Mouse (Mus musculus): ENCODE results near the gene Ep300. TPM values are rescaled to one million over a fixed set of nuclear protein-coding genes. Genes with fewer than 3 reads are reported as not detected.

The Ep300 gene
- 10 to 100 TPM in 1 of 2 experiments, 1 to 10 TPM in 1; 2.6 to 19.4 TPM for polyA plus RNA-seq (2012; fragmentation: generic; extraction: Trizol)

DNA sequence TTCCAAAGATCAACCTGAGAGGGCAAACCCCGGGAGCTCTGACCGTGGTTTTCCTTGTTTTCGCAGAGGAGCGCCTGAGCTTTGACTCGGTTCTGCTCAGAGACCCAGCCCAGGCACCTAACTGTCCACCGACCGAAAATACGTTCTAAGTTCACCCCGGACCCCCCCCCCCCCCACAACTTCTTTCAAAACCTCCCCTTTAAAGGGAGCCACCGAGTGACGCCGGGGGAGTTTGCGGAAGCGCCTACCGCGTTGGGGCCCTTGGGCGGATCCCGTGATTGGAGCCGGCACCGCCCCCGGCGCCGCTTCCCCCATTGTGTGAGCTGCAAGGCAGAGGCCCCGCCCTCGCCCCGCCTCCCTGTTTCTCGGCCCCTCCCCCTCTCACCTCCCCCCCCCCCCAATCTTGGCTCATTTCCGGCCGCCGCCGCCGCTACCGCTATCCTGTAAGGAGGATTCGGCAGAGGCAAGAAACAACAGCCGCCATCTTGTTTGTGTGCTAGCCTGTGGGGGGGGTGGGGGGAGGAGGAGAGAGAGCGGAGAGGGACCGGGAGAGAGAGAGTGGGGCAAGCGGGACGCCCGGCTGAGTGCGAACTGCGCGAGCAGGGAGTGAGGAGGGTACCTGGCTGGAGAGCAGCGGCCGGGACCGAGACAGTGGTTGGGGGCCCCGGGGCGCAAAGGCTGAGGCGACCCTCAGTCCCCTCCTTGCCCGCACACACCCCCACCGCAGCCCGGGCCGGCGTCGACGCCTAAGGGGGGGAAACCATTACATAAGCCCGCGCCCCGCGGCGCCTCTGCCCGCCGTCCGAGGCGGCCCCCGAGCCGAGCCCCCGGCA, at the start of gene Ep300:
TSS of gene Ep300 (plus strand) at position 439 of the 833 bp plus-strand sequence.

GRCm38 (mm10) chr15:81663697-81664561, 78.8 kb downstream of the Ep300 start, which contains the start of gene L3mbtl2:
TSS of gene L3mbtl2 (plus strand) at chr15:81663889.

GRCm38 (mm10) chr15:81697175-81697574, 112.0 kb downstream of the Ep300 start, which contains the start of gene Chadl:
TSS of gene Chadl (minus strand) at chr15:81697287.

Other genes starting within 250 kb of the Ep300 start
- 10 to 100 TPM; 14.5 to 55.1 TPM for gene Slc25a17, start 224.5 kb upstream of the Ep300 start, polyA plus RNA-seq (2012; fragmentation: generic; extraction: Trizol)
- gene St13, start 185.3 kb upstream of the Ep300 start, polyA plus RNA-seq (2012; fragmentation: generic; extraction: Trizol), result 100 to 1,000 TPM in 1 of 2 experiments, 10 to 100 TPM in 1; 61.0 to 115 TPM
- gene Xpnpep3, start 185.2 kb upstream of the Ep300 start, polyA plus RNA-seq (2012; fragmentation: generic; extraction: Trizol), result 1 to 10 TPM in 1 of 2 experiments, under 1 TPM in 1; 0.69 to 5.0 TPM
- under 1 TPM in 1 of 2 experiments, not detected in 1; 0.37 TPM for gene Dnajb7, start 177.1 kb upstream of the Ep300 start, polyA plus RNA-seq (2012; fragmentation: generic; extraction: Trizol)
- gene Rbx1, start 119.1 kb upstream of the Ep300 start, polyA plus RNA-seq (2012; fragmentation: generic; extraction: Trizol), result 100 to 1,000 TPM; 239 to 465 TPM
- gene L3mbtl2, start 78.5 kb downstream of the Ep300 start, polyA plus RNA-seq (2012; fragmentation: generic; extraction: Trizol), result 10 to 100 TPM; 14.6 TPM
- 1 to 10 TPM in 1 of 2 experiments, under 1 TPM in 1; 0.32 to 6.5 TPM for gene Chadl, start 111.9 kb downstream of the Ep300 start, polyA plus RNA-seq (2012; fragmentation: generic; extraction: Trizol)
- 10 to 100 TPM; 14.3 to 57.3 TPM for gene Zc3h7b, start 159.7 kb downstream of the Ep300 start, polyA plus RNA-seq (2012; fragmentation: generic; extraction: Trizol)
- 100 to 1,000 TPM in 1 of 2 experiments, 10 to 100 TPM in 1; 95.4 to 107 TPM for gene Rangap1, start 160.2 kb downstream of the Ep300 start, polyA plus RNA-seq (2012; fragmentation: generic; extraction: Trizol)
- gene Tef, start 217.1 kb downstream of the Ep300 start, polyA plus RNA-seq (2012; fragmentation: generic; extraction: Trizol), result 100 to 1,000 TPM in 1 of 2 experiments, 10 to 100 TPM in 1; 13.0 to 103 TPM